Mouse (Mus musculus) T-helper 2 cell (primary cell): ENCODE measurements at regions not wholly inside any gene's neighbourhood (a gene's known extent, or its start where the extent isn't known, plus 50 kb on each side); places are given as distances from the start of the nearest gene placed in this dataset.

Experiments used
- in situ Hi-C: fragments of 300-600 bp; cut with MboI, MseI; formaldehyde crosslinking; loops from one replicate; pipeline ENCODE4 v1.15.1; 2025; ENCODE audit warnings: high pct_unique_total_duplicates

DNA sequence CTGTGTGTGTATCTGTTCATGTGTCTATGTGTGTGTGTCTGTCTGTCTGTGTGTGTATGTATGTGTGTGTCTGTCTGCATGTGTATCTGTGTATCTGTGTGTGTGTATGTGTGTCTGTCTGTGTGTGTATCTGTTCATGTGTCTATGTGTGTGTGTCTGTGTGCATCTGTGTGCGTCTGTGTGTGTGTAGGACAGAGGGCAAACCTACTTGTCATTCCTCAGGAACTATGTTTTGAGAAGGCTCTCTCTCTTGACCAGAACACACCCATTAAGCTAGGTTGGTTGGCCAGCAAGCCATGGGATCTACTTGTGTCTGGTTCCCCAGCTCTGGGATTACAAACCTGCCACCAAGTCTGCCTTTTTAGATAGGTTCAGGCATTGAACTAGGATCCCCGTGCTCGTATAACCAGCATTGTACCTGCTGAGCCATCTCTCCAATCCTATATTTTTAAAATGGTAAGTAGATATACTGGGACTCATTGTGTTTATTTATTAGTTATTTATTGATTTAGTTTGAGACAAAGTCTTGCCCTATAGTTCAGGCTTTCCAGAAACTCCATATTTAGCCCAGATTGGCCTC is 58.9 kb upstream of the Cpsf6 start:
- in situ Hi-C loops, result loop anchor here (10.0 kb wide), 1 partner anchor 74 kb away; no protein-coding TSS in a partner anchor

- in situ Hi-C loops, result loop anchor here (10.0 kb wide), 1 partner anchor 73 kb away; no protein-coding TSS in a partner anchor
Measured at GRCm38 (mm10) chr10:117437970-117438369, 58.2 kb upstream of the Cpsf6 start.

DNA sequence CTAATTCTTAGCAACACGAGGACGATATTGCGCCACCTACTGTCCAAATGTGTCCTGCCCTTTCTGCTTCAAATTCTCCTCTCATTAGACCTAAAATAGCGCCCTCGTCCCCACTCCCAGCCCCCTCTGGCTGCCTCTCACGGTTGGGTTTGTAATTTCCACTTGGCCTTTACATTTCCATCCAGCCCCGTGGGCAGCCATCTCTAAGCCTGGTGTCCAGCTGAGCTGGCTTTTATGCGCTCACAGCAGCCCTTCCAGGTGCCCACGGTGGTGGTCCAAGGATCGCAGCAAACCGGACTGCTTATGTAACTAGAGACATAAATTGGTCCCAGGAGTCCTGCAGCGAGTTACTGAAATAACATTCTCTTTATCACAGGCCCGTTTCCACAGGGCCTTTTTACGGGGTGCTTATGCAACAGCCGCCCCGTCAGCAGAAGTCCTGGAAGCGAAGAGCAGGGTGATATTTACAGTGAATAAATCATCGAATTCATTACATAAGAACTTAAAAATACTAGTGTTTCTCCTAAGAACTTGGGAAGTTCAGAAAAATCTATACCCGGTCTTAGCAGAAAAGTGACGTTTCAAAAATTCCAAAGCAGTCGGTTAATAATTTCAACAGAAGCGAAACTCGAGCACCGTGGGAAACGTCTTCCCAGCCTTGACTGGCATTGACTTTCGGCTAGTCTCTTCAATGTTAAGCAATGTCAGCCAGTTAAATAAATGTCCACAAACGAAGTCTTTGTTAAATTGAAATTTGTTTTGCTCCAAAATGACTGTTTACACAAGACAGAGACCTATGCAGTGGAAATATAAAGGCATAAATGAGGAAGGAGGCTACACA is 57.3 kb upstream of the Cpsf6 start:
- in situ Hi-C loops, result loop anchor here (10.0 kb wide), 1 partner anchor 72 kb away; no protein-coding TSS in a partner anchor

DNA sequence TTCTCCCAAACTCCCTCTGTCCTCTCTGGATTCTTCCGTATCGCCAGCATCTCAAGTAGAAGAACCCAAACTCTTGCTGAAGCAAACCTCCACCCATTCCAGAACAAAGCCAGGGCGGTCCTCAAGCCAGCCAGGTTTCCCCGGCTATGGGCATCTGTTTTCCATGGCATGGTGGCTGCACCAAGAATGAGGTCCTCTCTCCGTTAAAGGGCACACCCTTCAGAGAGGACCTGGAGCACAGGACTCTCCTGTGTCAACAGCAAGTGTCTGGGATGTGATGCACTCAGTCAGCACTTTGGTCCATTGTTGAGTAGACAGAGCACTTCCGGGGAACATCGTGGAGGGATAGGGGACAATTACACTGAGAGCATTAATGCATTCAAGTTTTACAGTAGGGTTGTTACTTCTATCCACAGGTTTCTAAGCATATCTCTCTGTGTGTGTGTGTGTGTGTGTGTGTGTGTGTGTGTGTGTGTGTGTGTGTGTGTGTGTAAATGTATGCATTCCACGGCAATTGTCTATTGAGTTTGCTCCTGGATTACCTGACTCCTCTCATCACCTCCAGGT is 56.6 kb upstream of the Cpsf6 start:
- in situ Hi-C loops, result loop anchor here (10.0 kb wide), 1 partner anchor 72 kb away; no protein-coding TSS in a partner anchor

DNA sequence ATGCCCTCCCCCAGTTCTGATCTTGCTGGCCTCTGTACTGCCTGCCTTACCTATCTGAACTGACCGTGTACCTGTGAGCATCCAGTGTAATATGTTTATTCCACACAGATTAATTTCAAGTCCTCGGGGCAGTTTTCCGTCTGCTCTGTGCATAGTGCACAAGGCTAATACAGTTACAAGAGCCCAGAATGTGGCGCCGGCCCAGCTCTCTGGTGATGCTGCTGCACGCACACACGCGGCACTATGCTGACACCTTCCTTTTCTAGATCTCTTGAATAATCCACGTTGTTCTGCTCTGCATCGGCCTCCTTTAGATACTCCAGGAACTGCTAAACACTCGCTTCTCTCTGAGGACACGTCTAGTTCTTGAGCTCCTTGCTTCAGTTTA is 55.9 kb upstream of the Cpsf6 start:
- in situ Hi-C loops, result loop anchor here (10.0 kb wide), 1 partner anchor 71 kb away; no protein-coding TSS in a partner anchor

GRCm38 (mm10) chr10:117434871-117435733 is 55.3 kb upstream of the Cpsf6 start:
- in situ Hi-C loops, result loop anchor here (10.0 kb wide), 1 partner anchor 70 kb away; no protein-coding TSS in a partner anchor

GRCm38 (mm10) chr10:117434293-117434842 is 54.6 kb upstream of the Cpsf6 start:
- in situ Hi-C loops, result loop anchor here (10.0 kb wide), 1 partner anchor 70 kb away; no protein-coding TSS in a partner anchor

- in situ Hi-C loops, result loop anchor here (10.0 kb wide), 1 partner anchor 69 kb away; no protein-coding TSS in a partner anchor
Measured at GRCm38 (mm10) chr10:117433547-117434292, 53.9 kb upstream of the Cpsf6 start.

DNA sequence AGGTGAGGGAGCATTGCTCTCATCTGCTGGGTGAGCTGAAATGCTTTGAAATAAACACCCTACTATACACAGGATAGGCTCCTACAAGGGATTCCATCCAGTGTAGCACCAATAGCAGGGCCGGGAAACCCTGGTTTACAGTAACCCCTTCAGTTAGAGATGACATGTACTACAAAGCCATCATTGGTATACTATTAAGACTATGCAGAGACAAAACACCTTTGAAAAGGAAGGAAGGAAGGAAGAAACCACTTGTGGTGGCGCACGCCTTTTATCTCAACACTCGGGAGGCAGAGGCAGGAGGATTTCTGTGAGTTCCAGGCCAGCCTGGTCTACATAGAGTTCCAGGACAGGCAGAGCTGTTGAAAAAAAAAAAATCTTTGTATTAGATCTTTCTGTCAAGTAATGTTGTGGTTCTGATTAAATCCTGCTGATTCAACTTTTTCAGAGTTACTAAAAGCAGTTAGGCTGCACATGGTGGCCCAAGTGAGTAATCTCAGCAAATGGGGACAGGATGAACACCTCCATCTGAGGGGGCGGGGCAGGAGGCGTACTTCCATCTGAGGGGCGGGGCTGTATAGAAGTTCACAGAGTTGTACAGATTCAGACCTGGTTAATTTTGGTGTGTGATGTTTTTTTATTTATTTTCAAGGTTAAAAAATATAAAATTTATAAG is 53.2 kb upstream of the Cpsf6 start:
- in situ Hi-C loops, result loop anchor here (10.0 kb wide), 1 partner anchor 68 kb away; no protein-coding TSS in a partner anchor

- in situ Hi-C loops, result loop anchor here (10.0 kb wide), 1 partner anchor 68 kb away; no protein-coding TSS in a partner anchor
Measured at GRCm38 (mm10) chr10:117432415-117432814, 52.6 kb upstream of the Cpsf6 start.

GRCm38 (mm10) chr10:117431850-117432249 is 52.0 kb upstream of the Cpsf6 start:
- in situ Hi-C loops, result loop anchor here (10.0 kb wide), 1 partner anchor 67 kb away; no protein-coding TSS in a partner anchor

DNA sequence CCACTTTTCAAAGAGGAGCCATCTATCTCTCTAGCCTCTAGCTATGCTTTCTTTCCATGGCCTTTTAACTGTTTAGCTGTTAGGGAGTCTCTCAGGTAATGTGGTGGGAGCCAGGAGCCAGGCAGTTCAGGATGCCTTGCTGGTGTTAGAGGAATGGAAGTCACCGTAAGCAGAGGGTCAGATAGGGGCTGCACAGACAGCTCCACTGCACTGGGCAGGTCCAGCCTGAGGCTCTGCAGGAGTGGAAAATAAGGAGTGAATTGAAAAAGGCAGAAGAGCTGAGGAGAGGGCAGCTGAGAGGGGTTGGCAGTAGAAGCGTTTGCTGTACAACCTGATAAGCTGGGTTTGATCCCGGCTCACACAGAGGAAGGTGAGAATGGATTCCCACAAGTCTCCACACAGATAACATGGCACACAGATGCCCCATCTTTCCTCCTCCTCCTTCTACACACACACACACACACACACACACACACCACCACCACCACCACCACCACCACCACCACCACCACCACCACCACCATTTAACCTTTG is 51.3 kb upstream of the Cpsf6 start:
- in situ Hi-C loops, result loop anchor here (10.0 kb wide), 1 partner anchor 66 kb away; no protein-coding TSS in a partner anchor

GRCm38 (mm10) chr10:117430224-117430884 is 50.5 kb upstream of the Cpsf6 start:
- in situ Hi-C loops, result loop anchor here (10.0 kb wide), 1 partner anchor 66 kb away; no protein-coding TSS in a partner anchor

DNA sequence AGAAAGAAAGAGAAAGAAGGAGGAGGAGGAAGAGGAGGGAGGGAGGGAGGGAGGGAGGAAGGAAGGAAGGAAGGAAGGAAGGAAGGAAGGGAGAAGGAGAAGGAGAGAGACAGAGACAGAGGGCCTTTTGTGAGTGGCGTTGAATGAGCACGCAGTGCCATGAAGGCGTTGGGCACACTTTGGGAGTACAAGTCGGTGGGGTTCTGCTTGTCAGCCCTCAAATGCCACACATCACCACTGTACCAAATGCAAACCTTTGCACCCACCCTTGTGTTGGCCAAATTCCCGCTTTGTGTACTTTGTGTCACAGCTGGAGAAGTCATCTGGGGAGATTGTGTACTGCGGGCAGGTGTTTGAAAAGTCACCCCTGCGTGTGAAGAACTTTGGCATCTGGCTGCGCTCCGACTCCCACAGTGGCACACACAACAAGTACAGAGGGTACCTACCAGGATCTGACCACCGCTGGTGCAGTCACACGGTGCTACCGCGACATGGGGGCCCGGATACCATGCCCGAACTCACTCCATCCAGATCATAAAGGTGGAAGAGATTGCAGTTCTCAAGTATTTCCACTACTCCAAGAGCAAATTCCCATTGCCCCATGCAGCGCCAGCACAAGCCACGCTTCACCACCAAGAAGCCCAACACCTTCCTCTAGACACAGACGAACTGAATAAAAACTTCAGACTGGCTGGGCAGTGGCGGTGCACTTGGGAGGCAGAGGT is 49.8 kb upstream of the Cpsf6 start:
- in situ Hi-C loops, result loop anchor here (10.0 kb wide), 1 partner anchor 65 kb away; no protein-coding TSS in a partner anchor
